Mouse (Mus musculus): ENCODE measurements around the gene Fam98b. TPM values are rescaled to one million over a fixed set of nuclear protein-coding genes. Genes with fewer than 3 reads are reported as not detected.

The Fam98b gene
- polyA plus RNA-seq, 1 experiment: 28.1 TPM

GRCm38 (mm10) chr2:117255415-117255814 is 5.9 kb downstream of the Fam98b start:
- H3K27ac ChIP-seq (replicated peaks; ENCODE audit: low read depth, low read length): no peak overlapping the region
- H3K4me3 ChIP-seq (ENCODE audit: insufficient read depth, low read depth, low read length): no peak overlapping the region
- H3K4me1 ChIP-seq (ENCODE audit: control insufficient read depth, insufficient read depth, insufficient read length, low read length): peaks cover 1% of the 10 kb centered on the region; the same call in 1 of the 2 replicates

- Histone ChIP-seq H3K27ac (replicated peaks; ENCODE audit: low read depth, low read length) (no peak overlapping the region), H3K4me3 (ENCODE audit: insufficient read depth, low read depth, low read length) (no peak overlapping the region), H3K4me1 (ENCODE audit: control insufficient read depth, insufficient read depth, insufficient read length, low read length) (no peaks in the 10 kb centered on the region; the same call in 1 of the 2 replicates)
Measured at GRCm38 (mm10) chr2:117257617-117258016, 8.1 kb downstream of the Fam98b start.

GRCm38 (mm10) chr2:117262184-117262583 is 12.6 kb downstream of the Fam98b start:
- no peaks in the 10 kb centered on the region for H3K4me1 ChIP-seq (ENCODE audit: control insufficient read depth, insufficient read depth, insufficient read length, low read length)
- no peak overlapping the region for H3K4me3 ChIP-seq (ENCODE audit: insufficient read depth, low read depth, low read length)
- no peak overlapping the region for H3K27ac ChIP-seq (replicated peaks; ENCODE audit: low read depth, low read length)

GRCm38 (mm10) chr2:117263786-117264408 is 14.4 kb downstream of the Fam98b start:
- Histone ChIP-seq H3K4me1 (ENCODE audit: control insufficient read depth, insufficient read depth, insufficient read length, low read length) (no peaks in the 10 kb centered on the region), H3K4me3 (ENCODE audit: insufficient read depth, low read depth, low read length) (no peak overlapping the region), H3K27ac (replicated peaks; ENCODE audit: low read depth, low read length) (no peak overlapping the region)

GRCm38 (mm10) chr2:117288291-117288690 is 38.8 kb downstream of the Fam98b start:
- no peak overlapping the region for H3K4me3 ChIP-seq (ENCODE audit: insufficient read depth, low read depth, low read length)
- no peaks in the 10 kb centered on the region for H3K4me1 ChIP-seq (ENCODE audit: control insufficient read depth, insufficient read depth, insufficient read length, low read length)
- no peak overlapping the region for H3K27ac ChIP-seq (replicated peaks; ENCODE audit: low read depth, low read length)

- Histone ChIP-seq H3K27ac (replicated peaks; ENCODE audit: low read depth, low read length) (no peak overlapping the region; the same call in 1 of the 2 replicates), H3K4me1 (ENCODE audit: control insufficient read depth, insufficient read depth, insufficient read length, low read length) (no peaks in the 10 kb centered on the region), H3K4me3 (ENCODE audit: insufficient read depth, low read depth, low read length) (no peak overlapping the region)
Measured at GRCm38 (mm10) chr2:117299596-117300448, 50.3 kb downstream of the Fam98b start.

- Histone ChIP-seq H3K27ac (replicated peaks; ENCODE audit: low read depth, low read length) (no peak overlapping the region), H3K4me1 (ENCODE audit: control insufficient read depth, insufficient read depth, insufficient read length, low read length) (no peaks in the 10 kb centered on the region), H3K4me3 (ENCODE audit: insufficient read depth, low read depth, low read length) (no peak overlapping the region)
Measured at GRCm38 (mm10) chr2:117303391-117304350, 54.1 kb downstream of the Fam98b start.

GRCm38 (mm10) chr2:117304941-117305340 is 55.4 kb downstream of the Fam98b start:
- Histone ChIP-seq H3K4me1 (ENCODE audit: control insufficient read depth, insufficient read depth, insufficient read length, low read length) (no peaks in the 10 kb centered on the region), H3K27ac (replicated peaks; ENCODE audit: low read depth, low read length) (no peak overlapping the region), H3K4me3 (ENCODE audit: insufficient read depth, low read depth, low read length) (no peak overlapping the region)

GRCm38 (mm10) chr2:117307959-117308358 is 58.4 kb downstream of the Fam98b start:
- Histone ChIP-seq H3K4me3 (ENCODE audit: insufficient read depth, low read depth, low read length) (no peak overlapping the region), H3K27ac (replicated peaks; ENCODE audit: low read depth, low read length) (no peak overlapping the region), H3K4me1 (ENCODE audit: control insufficient read depth, insufficient read depth, insufficient read length, low read length) (no peaks in the 10 kb centered on the region)

- Histone ChIP-seq H3K4me1 (ENCODE audit: control insufficient read depth, insufficient read depth, insufficient read length, low read length) (no peaks in the 10 kb centered on the region), H3K27ac (replicated peaks; ENCODE audit: low read depth, low read length) (no peak overlapping the region), H3K4me3 (ENCODE audit: insufficient read depth, low read depth, low read length) (no peak overlapping the region)
Measured at GRCm38 (mm10) chr2:117309046-117309445, 59.5 kb downstream of the Fam98b start.

- no peak overlapping the region for H3K4me3 ChIP-seq (ENCODE audit: insufficient read depth, low read depth, low read length)
- H3K4me1 ChIP-seq (ENCODE audit: control insufficient read depth, insufficient read depth, insufficient read length, low read length): no peaks in the 10 kb centered on the region
- no peak overlapping the region for H3K27ac ChIP-seq (replicated peaks; ENCODE audit: low read depth, low read length)
Measured at GRCm38 (mm10) chr2:117311349-117311748, 61.8 kb downstream of the Fam98b start.

- Histone ChIP-seq H3K4me1 (ENCODE audit: control insufficient read depth, insufficient read depth, insufficient read length, low read length) (no peaks in the 10 kb centered on the region), H3K27ac (replicated peaks; ENCODE audit: low read depth, low read length) (no peak overlapping the region), H3K4me3 (ENCODE audit: insufficient read depth, low read depth, low read length) (no peak overlapping the region)
Measured at GRCm38 (mm10) chr2:117312030-117312429, 62.5 kb downstream of the Fam98b start.

- H3K27ac ChIP-seq (replicated peaks; ENCODE audit: low read depth, low read length): no peak overlapping the region
- H3K4me3 ChIP-seq (ENCODE audit: insufficient read depth, low read depth, low read length): 0 out of 2 replicates have a peak overlapping the region, but pooled peaks have one; percentile 13
- no peaks in the 10 kb centered on the region for H3K4me1 ChIP-seq (ENCODE audit: control insufficient read depth, insufficient read depth, insufficient read length, low read length)
Measured at GRCm38 (mm10) chr2:117312441-117312895, 62.9 kb downstream of the Fam98b start.

- Histone ChIP-seq H3K27ac (replicated peaks; ENCODE audit: low read depth, low read length) (no peak overlapping the region), H3K4me3 (ENCODE audit: insufficient read depth, low read depth, low read length) (no peak overlapping the region), H3K4me1 (ENCODE audit: control insufficient read depth, insufficient read depth, insufficient read length, low read length) (no peaks in the 10 kb centered on the region)
Measured at GRCm38 (mm10) chr2:117313586-117314235, 64.2 kb downstream of the Fam98b start.
